Mouse (Mus musculus) lung, embryonic 14.5 days (tissue): ENCODE results near the gene Blmh. TPM values are rescaled to one million over a fixed set of nuclear protein-coding genes. Genes with fewer than 3 reads are reported as not detected.

ENCODE experiments used
- ATAC-seq: fragments of 200-750 bp; cut with Nextera tagmentation; 2 replicates; pipeline ENCODE4 v1.8.0; 2017; ENCODE audit warnings: mild to moderate bottlenecking, moderate TSS enrichment, moderate library complexity; ENCODE audit not compliant: insufficient read depth
- DNase-seq: peaks from one replicate; pipeline ENCODE4 v3.0.0-alpha.2; 2015
- H3K27ac ChIP-seq: fragments of 300-500 bp; sonication (generic); 2 replicates; pipeline ENCODE4 v1.5.1; 2014; ENCODE audit warnings: low read depth, mild to moderate bottlenecking, moderate library complexity
- H3K27me3 ChIP-seq: fragments of 300-500 bp; sonication (generic); 2 replicates; pipeline ENCODE4 v1.6.1; 2014; ENCODE audit warnings: low read length, control low read depth; ENCODE audit not compliant: insufficient read depth
- H3K36me3 ChIP-seq: fragments of 300-500 bp; sonication (generic); 2 replicates; pipeline ENCODE4 v1.6.1; 2014; ENCODE audit warnings: control low read depth; ENCODE audit not compliant: insufficient read depth
- H3K4me1 ChIP-seq: fragments of 300-500 bp; sonication (generic); 2 replicates; pipeline ENCODE4 v1.6.1; 2014; ENCODE audit warnings: antibody characterized with exemption, control low read depth; ENCODE audit not compliant: insufficient read depth
- H3K4me2 ChIP-seq: fragments of 300-500 bp; sonication (generic); 2 replicates; pipeline ENCODE4 v1.6.1; 2014; ENCODE audit warnings: mild to moderate bottlenecking
- H3K4me3 ChIP-seq: fragments of 300-500 bp; sonication (generic); 2 replicates; pipeline ENCODE4 v1.5.1; 2014; ENCODE audit warnings: low read depth, low read length
- H3K9ac ChIP-seq: fragments of 300-500 bp; sonication (generic); 2 replicates; pipeline ENCODE4 v1.6.1; 2014
- H3K9me3 ChIP-seq: fragments of 300-500 bp; sonication (generic); 2 replicates; pipeline ENCODE4 v1.6.1; 2016; ENCODE audit warnings: low read depth, low read length, control low read depth
- CTCF ChIP-seq: IDR thresholded peaks from 2 replicates; pipeline ENCODE4 v1.5.1; 2016; ENCODE audit warnings: antibody characterized with exemption, low read depth
- WGBS: fragments of 180-500 bp; shearing (Covaris S2); extraction: QIAGEN DNeasy Blood & Tissue Kit; methylation state at CpG from one replicate; pipeline ENCODE4 v1.1.7; 2014; 5-methylcytosine and 5-hydroxymethylcytosine counted together
- polyA plus RNA-seq: library from polyadenylated mRNA; unstranded; fragments of >200 nt; fragmentation: Nextera tagmentation; extraction: Ambion mirVana; gene quantifications from 2 replicates; pipeline ENCODE4 v1.2.1, GENCODE M21; 2014

The Blmh gene
- polyA plus RNA-seq, 1 experiment from 2014 or later: 160 TPM

- Histone ChIP-seq H3K36me3 (no peaks in the 10 kb centered on the region), H3K27me3 (0 out of 2 replicates have a peak, but pooled peaks cover 5% of the 10 kb centered on the region), H3K4me2 (no peak overlapping the region), H3K27ac (no peak overlapping the region), H3K4me3 (no peak overlapping the region), H3K9ac (no peak overlapping the region), H3K4me1 (no peaks in the 10 kb centered on the region), H3K9me3 (no peaks in the 10 kb centered on the region)
- 58% methylated on average over 16 of the region's 16 CpGs for WGBS
- no peak for TF ChIP-seq CTCF
- ATAC-seq (no peak), DNase-seq (no peak)
These were observed 84.7 kb downstream of the Blmh start for GRCm38 (mm10) chr11:77009069-77010025.

- H3K4me2 ChIP-seq: no peak overlapping the region
- no peak overlapping the region for H3K27ac ChIP-seq
- WGBS: 80% methylated on average over 10 of the region's 10 CpGs
- H3K4me1 ChIP-seq: no peaks in the 10 kb centered on the region
- 0 out of 2 replicates have a peak, but pooled peaks cover 5% of the 10 kb centered on the region for H3K27me3 ChIP-seq
- no peaks in the 10 kb centered on the region for H3K9me3 ChIP-seq
- no peak for TF ChIP-seq CTCF
- DNase-seq: no peak
- no peak for ATAC-seq
- no peak overlapping the region for H3K4me3 ChIP-seq
- no peaks in the 10 kb centered on the region for H3K36me3 ChIP-seq
- no peak overlapping the region for H3K9ac ChIP-seq
These were observed 86.3 kb downstream of the Blmh start for GRCm38 (mm10) chr11:77010762-77011475.

- no peaks in the 10 kb centered on the region for H3K36me3 ChIP-seq
- no peaks in the 10 kb centered on the region for H3K9me3 ChIP-seq
- H3K4me3 ChIP-seq: no peak overlapping the region
- DNase-seq (no peak), ATAC-seq (no peak)
- H3K4me2 ChIP-seq: no peak overlapping the region
- no peak for TF ChIP-seq CTCF
- 83% methylated on average over 11 of the region's 11 CpGs for WGBS
- no peak overlapping the region for H3K27ac ChIP-seq
- no peaks in the 10 kb centered on the region for H3K4me1 ChIP-seq
- no peak overlapping the region for H3K9ac ChIP-seq
- no peaks in the 10 kb centered on the region for H3K27me3 ChIP-seq
These were observed 93.4 kb downstream of the Blmh start for GRCm38 (mm10) chr11:77018046-77018445.

- Histone ChIP-seq H3K4me2 (no peak overlapping the region), H3K9me3 (no peaks in the 10 kb centered on the region), H3K27ac (no peak overlapping the region), H3K27me3 (no peaks in the 10 kb centered on the region), H3K4me1 (no peaks in the 10 kb centered on the region), H3K4me3 (no peak overlapping the region), H3K36me3 (no peaks in the 10 kb centered on the region), H3K9ac (no peak overlapping the region)
- TF ChIP-seq CTCF: no peak
- DNase-seq (no peak), ATAC-seq (no peak)
- WGBS: 23% methylated on average over 8 of the region's 8 CpGs
These were observed 94.9 kb downstream of the Blmh start for GRCm38 (mm10) chr11:77019539-77019938.

DNA sequence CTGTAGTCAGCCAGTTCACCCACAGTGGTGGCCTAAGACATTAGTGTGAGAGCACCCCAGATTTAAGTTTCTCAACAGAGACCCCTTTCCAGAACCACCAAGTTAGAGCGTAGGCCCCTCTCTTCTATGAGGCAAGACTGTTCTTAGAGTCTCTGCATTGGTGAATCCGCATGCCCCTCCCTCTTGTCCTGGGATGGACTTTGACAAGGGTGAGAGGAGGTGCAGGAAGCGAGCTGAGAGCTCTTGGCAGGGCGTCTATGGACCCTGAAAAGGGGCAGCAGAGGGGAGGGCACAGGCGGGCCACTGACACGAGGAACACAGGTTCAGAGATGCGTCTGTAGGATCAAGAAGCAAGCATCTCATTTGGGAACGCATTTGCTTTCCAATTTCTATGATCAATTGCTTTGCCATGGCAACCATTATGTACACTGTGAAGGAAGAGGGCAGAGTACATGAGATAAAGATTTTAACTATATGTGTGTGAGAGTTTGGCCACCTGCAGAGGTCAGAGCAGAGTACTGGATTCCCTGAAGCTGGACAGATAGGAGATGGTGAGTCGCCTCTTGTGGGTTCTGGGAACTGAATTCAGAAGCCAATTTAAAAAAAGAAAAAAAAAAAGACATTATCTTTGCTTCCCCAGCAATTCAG is 97.3 kb downstream of the Blmh start:
- Histone ChIP-seq H3K4me2 (no peak overlapping the region), H3K9me3 (no peaks in the 10 kb centered on the region), H3K9ac (no peak overlapping the region), H3K36me3 (no peaks in the 10 kb centered on the region), H3K27ac (no peak overlapping the region), H3K27me3 (no peaks in the 10 kb centered on the region), H3K4me3 (no peak overlapping the region), H3K4me1 (no peaks in the 10 kb centered on the region)
- WGBS: 50% methylated on average over 9 of the region's 9 CpGs
- no peak for TF ChIP-seq CTCF
- no peak for ATAC-seq
- DNase-seq: no peak

DNA sequence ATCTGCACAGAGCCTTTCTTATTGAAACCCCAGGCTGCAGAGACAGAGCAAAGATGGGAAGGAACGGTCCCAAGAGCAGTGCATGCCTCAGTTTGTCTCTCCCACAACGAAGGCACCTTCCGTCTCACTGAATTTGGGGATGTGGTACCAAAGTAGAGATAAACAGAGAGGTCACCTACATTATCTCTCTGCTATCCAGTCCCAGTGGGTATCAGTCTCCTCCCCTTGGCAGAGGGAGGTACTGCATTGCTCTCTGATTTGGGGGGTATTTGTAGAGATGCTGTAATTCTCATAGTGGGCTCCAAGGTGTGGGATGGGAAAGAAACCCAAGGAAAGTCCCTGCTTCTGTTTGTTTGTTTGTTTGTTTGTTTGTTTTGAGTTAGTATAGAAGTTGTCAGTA is 102.0 kb downstream of the Blmh start:
- H3K4me1 ChIP-seq: no peaks in the 10 kb centered on the region
- no peak for ATAC-seq
- no peaks in the 10 kb centered on the region for H3K27me3 ChIP-seq
- H3K9me3 ChIP-seq: no peaks in the 10 kb centered on the region
- TF ChIP-seq CTCF: peak; percentile 30
- H3K4me2 ChIP-seq: no peak overlapping the region
- H3K4me3 ChIP-seq: no peak overlapping the region
- 54% methylated on average over 3 of the region's 3 CpGs for WGBS
- no peaks in the 10 kb centered on the region for H3K36me3 ChIP-seq
- no peak overlapping the region for H3K9ac ChIP-seq
- no peak overlapping the region for H3K27ac ChIP-seq
- DNase-seq: no peak

- Histone ChIP-seq H3K27me3 (no peaks in the 10 kb centered on the region), H3K9me3 (no peaks in the 10 kb centered on the region), H3K4me3 (no peak overlapping the region), H3K27ac (no peak overlapping the region), H3K36me3 (no peaks in the 10 kb centered on the region), H3K9ac (no peak overlapping the region), H3K4me2 (no peak overlapping the region), H3K4me1 (no peaks in the 10 kb centered on the region)
- no peak for TF ChIP-seq CTCF
- ATAC-seq: no peak
- 80% methylated on average over 3 of the region's 3 CpGs for WGBS
- DNase-seq: no peak
These were observed 103.5 kb downstream of the Blmh start for GRCm38 (mm10) chr11:77028157-77028556.
